In genomic region chr16:45973959-45974686, GRCm38 (mm10) we compare ENCODE assay signal across 9 mouse cellular contexts. TPM values are rescaled to one million over a fixed set of nuclear protein-coding genes. Genes with fewer than 3 reads are reported as not detected.
A peak's percentile ranks its signal among the peaks of the same experiment; 100 is the strongest.
DNase-seq lines count a peak whose midpoint lies in the region; ATAC-seq and TF ChIP-seq lines count a peak whose summit lies in the region.
"Had no signal": no experiment of that assay in that cellular context is flagged by ENCODE, and none has a peak within 500 bp of the region (broad histone marks: within the 10 kb centered on the region; RNA-seq: fewer than 3 reads in every experiment).

No protein-coding gene starts in this region.

- no peaks in the 10 kb centered on the region for H3K27me3 ChIP-seq in liver, adult 2 months (ENCODE audit: control insufficient read depth, insufficient read depth, low read length)
- H3K27me3 ChIP-seq in liver, embryonic 12.5 days (replicated peaks), result no peaks in the 10 kb centered on the region
- no peaks in the 10 kb centered on the region for H3K27me3 ChIP-seq in forebrain, embryonic 13.5 days
- H3K27me3 ChIP-seq: midbrain, embryonic 12.5 days had no signal

- no peak for TF ChIP-seq POLR2A in liver, adult 2 months (IDR thresholded peaks at IDR 0.05; ENCODE audit: extremely low read depth, insufficient read depth, low read length)

- H3K27ac ChIP-seq in liver, adult 2 months (replicated peaks; ENCODE audit: insufficient read depth, low read depth, low read length), result peak overlapping the region; percentile 10; the same call in 1 of the 2 replicates
- no peak overlapping the region for H3K27ac ChIP-seq in liver, embryonic 12.5 days
- H3K27ac ChIP-seq in forebrain, embryonic 13.5 days, result no peak overlapping the region
- H3K27ac ChIP-seq: midbrain, embryonic 12.5 days had no signal

- no peaks in the 10 kb centered on the region for H3K9me3 ChIP-seq in liver, embryonic 12.5 days (replicated peaks)
- H3K9me3 ChIP-seq in forebrain, embryonic 13.5 days (replicated peaks), result no peaks in the 10 kb centered on the region
- H3K9me3 ChIP-seq: midbrain, embryonic 12.5 days had no signal

- peaks cover 7% of the 10 kb centered on the region for H3K79me2 ChIP-seq in liver, adult 2 months (ENCODE audit: control insufficient read depth, insufficient read depth, low read length)

- H3K36me3 ChIP-seq in liver, adult 2 months (ENCODE audit: control insufficient read depth, insufficient read depth, low read length), result peaks cover 79% of the 10 kb centered on the region
- no peaks in the 10 kb centered on the region for H3K36me3 ChIP-seq in liver, embryonic 12.5 days
- peaks cover 14% of the 10 kb centered on the region; the same call in 1 of the 2 replicates for H3K36me3 ChIP-seq in forebrain, embryonic 13.5 days (ENCODE audit: poor library complexity, severe bottlenecking)

- DNase-seq in liver, adult 2 months (ENCODE audit: extremely low read depth, low read depth, low spot score), result no peak
- DNase-seq in brain, adult 2 months (ENCODE audit: low read depth, low spot score), result peak; percentile 73
- DNase-seq in naive thymus-derived CD4-positive, alpha-beta T cell, adult 2 months (ENCODE audit: low read depth), result peak; percentile 40
- no peak for DNase-seq in layer of hippocampus, postnatal 10 days (ENCODE audit: low spot score in 2 of 2)
- no peak for DNase-seq in adrenal gland, postnatal 4 days (ENCODE audit: low spot score in 2 of 2)
- no peak for DNase-seq in urinary bladder, postnatal 4 days (ENCODE audit: low spot score in 2 of 2)

- H3K4me3 ChIP-seq in liver, adult 2 months (ENCODE audit: insufficient read depth, low read depth, low read length), result no peak overlapping the region
- H3K4me3 ChIP-seq in liver, embryonic 12.5 days, result no peak overlapping the region
- H3K4me3 ChIP-seq in forebrain, embryonic 13.5 days, result no peak overlapping the region
- H3K4me3 ChIP-seq: midbrain, embryonic 12.5 days had no signal

- no peak for ATAC-seq in liver, embryonic 12.5 days
- peak; percentile 50 for ATAC-seq in forebrain, embryonic 13.5 days

- peaks cover 34% of the 10 kb centered on the region for H3K4me1 ChIP-seq in liver, adult 2 months (ENCODE audit: control insufficient read depth, insufficient read depth, low read length)
- no peaks in the 10 kb centered on the region for H3K4me1 ChIP-seq in liver, embryonic 12.5 days
- peaks cover 4% of the 10 kb centered on the region; the same call in 1 of the 2 replicates for H3K4me1 ChIP-seq in forebrain, embryonic 13.5 days
- H3K4me1 ChIP-seq: midbrain, embryonic 12.5 days had no signal

- TF ChIP-seq CTCF in liver, adult 2 months (IDR thresholded peaks at IDR 0.05; ENCODE audit: low read depth, low read length), result peak; percentile 46

- H3K9ac ChIP-seq in liver, adult 2 months (ENCODE audit: low read depth, low read length), result no peak overlapping the region
- no peak overlapping the region for H3K9ac ChIP-seq in liver, embryonic 12.5 days
- no peak overlapping the region for H3K9ac ChIP-seq in forebrain, embryonic 13.5 days
- H3K9ac ChIP-seq: midbrain, embryonic 12.5 days had no signal

- H3K4me2 ChIP-seq in liver, embryonic 12.5 days, result no peak overlapping the region
- no peak overlapping the region for H3K4me2 ChIP-seq in forebrain, embryonic 13.5 days
- H3K4me2 ChIP-seq: midbrain, embryonic 12.5 days had no signal

- 65% methylated on average over 9 of the region's 9 CpGs for WGBS in liver, adult 2 months
- 51% methylated on average over 9 of the region's 9 CpGs for WGBS in liver, embryonic 12.5 days (ENCODE audit: insufficient replicate concordance)
- 55% methylated on average over 9 of the region's 9 CpGs for WGBS in forebrain, embryonic 13.5 days

RNA-seq across cellular contexts. Expression of gene Phldb2, which starts 20.7 kb away (rescaled TPM):
- 51.2 and 58.3 TPM in 2 replicates for total RNA-seq in liver, adult 2 months (2014; rRNA removed)
- polyA plus RNA-seq in liver, adult 2 months (2012; rRNA removed), result 19.1 and 20.0 TPM in 2 replicates
- 17.4 TPM in 2 replicates for polyA plus RNA-seq in liver, embryonic 12.5 days (2016; fragmentation: Nextera tagmentation; extraction: Ambion mirVana)
- polyA plus RNA-seq in forebrain, embryonic 13.5 days (2015; fragmentation: Nextera tagmentation; extraction: Ambion mirVana), result 11.3 and 13.2 TPM in 2 replicates
- total RNA-seq in layer of hippocampus, postnatal 10 days (2021), result 1 to 10 TPM; 7.4 to 10.0 TPM
- 10 to 100 TPM; 77.3 to 90.7 TPM for total RNA-seq in adrenal gland, postnatal 4 days (2021)

RNA-seq across cellular contexts. Expression of gene Plcxd2, which starts 35.9 kb away (rescaled TPM):
- total RNA-seq in liver, adult 2 months (2014; rRNA removed), result 40.7 and 43.6 TPM in 2 replicates
- polyA plus RNA-seq in liver, adult 2 months (2012; rRNA removed), result 20.2 and 20.8 TPM in 2 replicates
- polyA plus RNA-seq in liver, embryonic 12.5 days (2016; fragmentation: Nextera tagmentation; extraction: Ambion mirVana), result 3.3 and 3.8 TPM in 2 replicates
- 11.8 and 12.6 TPM in 2 replicates for polyA plus RNA-seq in forebrain, embryonic 13.5 days (2015; fragmentation: Nextera tagmentation; extraction: Ambion mirVana)
- total RNA-seq in layer of hippocampus, postnatal 10 days (2021), result 10 to 100 TPM; 32.8 to 34.0 TPM
- total RNA-seq in adrenal gland, postnatal 4 days (2021), result 1 to 10 TPM; 1.2 to 2.2 TPM

Comparison
In these comparisons a context has a peak if more than half of its experiments do, and no peak if none do; other contexts are left out.
1. DNase-seq: peak in brain, adult 2 months (single experiment) and naive thymus-derived CD4-positive, alpha-beta T cell, adult 2 months (single experiment); none in liver, adult 2 months (single experiment), layer of hippocampus, postnatal 10 days (0 of 2), adrenal gland, postnatal 4 days (0 of 2) and urinary bladder, postnatal 4 days (0 of 2).
2. RNA of gene Plcxd2, which starts 35.9 kb away (total RNA-seq): 40.7 to 43.6 TPM in liver, adult 2 months and 32.8 to 34.0 TPM in layer of hippocampus, postnatal 10 days; 1.2 to 2.2 TPM in adrenal gland, postnatal 4 days; every median in the first group is over 10 times any median in the second.